Mouse (Mus musculus): ENCODE measurements around the gene Nebl. TPM values are rescaled to one million over a fixed set of nuclear protein-coding genes. Genes with fewer than 3 reads are reported as not detected.
A peak's percentile ranks its signal among the peaks of the same experiment; 100 is the strongest.

The Nebl gene
- total RNA-seq, 4 experiments from 2014 or later = 6.9 to 13.0 (median 10.0) TPM

DNA sequence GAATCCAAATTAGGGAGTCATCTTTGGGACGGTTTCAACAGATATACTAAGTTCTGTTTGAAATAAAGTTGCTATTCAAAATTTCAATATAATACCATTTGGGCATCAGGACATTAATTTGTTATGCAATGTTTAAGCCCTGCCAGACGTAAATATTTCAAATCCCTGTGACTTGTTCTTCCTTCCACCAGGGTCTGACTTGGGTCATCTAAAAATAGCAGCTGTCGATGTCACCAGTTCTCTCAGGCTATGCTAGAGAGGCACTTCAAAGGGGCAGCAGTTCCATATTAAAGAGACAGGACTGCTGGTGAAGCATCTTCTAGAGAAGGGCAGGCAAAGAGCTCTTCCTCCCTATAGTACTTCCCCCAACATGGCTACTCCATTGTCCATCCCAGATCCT lies 107.3 kb downstream of the Nebl start:
- DNase-seq = peak; percentile 9

GRCm38 (mm10) chr2:17610259-17610658 lies 121.0 kb downstream of the Nebl start:
- DNase-seq = peak; percentile 37

DNA sequence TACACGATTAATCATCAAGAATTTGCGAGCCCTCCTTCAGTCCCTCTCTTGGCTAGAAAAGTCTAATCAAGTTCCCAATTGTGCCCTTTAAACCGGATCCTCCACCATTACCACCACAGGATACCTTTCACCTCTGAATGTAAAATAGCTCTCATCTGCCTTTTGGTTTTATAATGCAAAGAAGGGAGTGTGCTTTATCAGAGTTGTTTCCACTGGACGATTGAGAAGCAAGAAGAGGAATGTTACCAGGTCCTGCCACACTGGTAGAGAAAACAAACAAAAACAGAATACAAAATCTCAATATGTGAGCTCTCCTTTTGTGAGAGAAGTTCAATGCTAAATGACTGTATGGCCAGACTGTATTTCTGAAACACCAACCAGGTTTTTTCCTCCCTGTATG lies 127.7 kb downstream of the Nebl start:
- no peak for DNase-seq

GRCm38 (mm10) chr2:17600652-17601051 lies 130.6 kb downstream of the Nebl start:
- DNase-seq = no peak

DNA sequence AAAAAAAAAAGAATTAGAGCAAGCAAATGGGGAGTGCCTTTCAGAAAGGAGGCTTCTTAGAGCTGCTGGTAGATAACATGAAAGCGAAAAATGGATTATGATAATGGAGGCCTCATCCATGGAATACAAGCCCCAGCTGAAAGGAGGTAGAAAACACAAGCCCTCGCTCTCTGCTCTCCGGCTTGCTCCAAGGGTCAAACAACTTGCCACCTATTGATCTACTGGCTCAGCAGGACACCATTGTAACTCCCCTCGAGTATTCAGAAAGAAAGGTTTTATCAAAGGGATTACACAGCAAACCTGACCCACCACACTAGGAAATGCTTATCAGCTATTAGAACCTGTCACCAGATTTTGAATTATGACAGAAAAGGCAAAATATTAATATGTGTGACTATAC lies 131.4 kb downstream of the Nebl start:
- no peak for DNase-seq

DNA sequence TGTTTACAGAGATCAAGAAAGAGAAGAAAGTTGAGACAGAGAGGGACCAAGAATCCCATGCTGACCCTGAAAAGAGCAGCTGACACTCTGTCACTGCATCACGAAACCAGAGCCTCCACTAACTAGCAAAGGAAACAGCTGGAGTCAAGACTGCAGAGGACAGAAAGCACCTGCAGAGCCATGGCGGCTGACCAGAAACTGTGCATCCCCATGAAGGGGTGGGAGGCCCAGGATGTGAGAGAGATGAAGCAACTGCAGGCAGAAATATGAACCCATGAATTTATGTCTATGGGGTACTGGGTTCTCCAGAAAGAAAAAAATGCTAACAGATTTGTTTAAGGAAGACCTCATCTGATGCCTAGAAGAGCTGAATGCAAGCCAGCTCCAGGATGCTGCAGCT lies 133.3 kb downstream of the Nebl start:
- no peak for DNase-seq

GRCm38 (mm10) chr2:17589669-17590068 lies 141.6 kb downstream of the Nebl start:
- no peak for DNase-seq

- no peak for DNase-seq
Observed at GRCm38 (mm10) chr2:17585329-17585992, 145.8 kb downstream of the Nebl start.

GRCm38 (mm10) chr2:17575648-17576047 lies 155.6 kb downstream of the Nebl start:
- no peak for DNase-seq

- no peak for DNase-seq
Observed at GRCm38 (mm10) chr2:17571716-17572115, 159.5 kb downstream of the Nebl start.

DNA sequence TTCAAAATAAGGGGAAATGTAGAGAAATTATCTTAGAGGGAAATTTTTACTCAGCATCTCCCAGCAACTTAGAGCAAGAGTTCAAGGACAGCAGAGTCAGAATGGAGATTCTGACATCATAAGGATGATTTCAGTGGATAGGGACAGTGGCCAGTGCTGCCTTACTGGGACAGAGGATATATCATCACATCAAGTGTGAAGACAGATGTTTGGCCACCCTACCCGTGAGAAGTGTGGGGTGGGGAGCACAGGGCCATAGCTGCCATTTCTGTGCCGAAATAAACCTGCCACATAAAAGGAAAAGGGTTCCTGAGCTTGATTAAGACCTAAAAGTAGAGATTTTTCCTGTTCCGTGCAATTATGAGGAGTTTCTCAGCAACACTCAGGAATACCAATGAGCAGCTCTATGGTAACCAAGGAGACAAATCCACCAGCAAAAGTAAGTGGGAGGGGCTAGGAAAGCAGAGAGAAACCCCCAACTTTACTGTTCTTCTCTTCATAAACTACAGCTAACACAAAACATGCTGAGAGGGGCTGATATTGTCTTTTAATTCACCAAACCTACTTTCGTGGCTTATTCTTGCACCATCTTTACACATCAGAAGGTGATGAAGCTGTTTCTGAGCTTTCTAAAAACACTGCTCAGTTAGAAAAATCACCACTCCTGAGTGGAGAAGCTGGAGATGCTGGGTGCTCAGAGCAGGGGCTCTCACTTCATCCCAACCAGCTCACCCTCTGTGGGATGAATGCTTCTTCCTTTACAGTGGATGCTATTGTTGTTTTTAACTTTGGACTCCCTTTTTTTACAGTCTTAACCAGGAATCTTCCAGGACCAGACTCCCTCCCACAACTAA lies 172.1 kb downstream of the Nebl start:
- DNase-seq = no peak

DNA sequence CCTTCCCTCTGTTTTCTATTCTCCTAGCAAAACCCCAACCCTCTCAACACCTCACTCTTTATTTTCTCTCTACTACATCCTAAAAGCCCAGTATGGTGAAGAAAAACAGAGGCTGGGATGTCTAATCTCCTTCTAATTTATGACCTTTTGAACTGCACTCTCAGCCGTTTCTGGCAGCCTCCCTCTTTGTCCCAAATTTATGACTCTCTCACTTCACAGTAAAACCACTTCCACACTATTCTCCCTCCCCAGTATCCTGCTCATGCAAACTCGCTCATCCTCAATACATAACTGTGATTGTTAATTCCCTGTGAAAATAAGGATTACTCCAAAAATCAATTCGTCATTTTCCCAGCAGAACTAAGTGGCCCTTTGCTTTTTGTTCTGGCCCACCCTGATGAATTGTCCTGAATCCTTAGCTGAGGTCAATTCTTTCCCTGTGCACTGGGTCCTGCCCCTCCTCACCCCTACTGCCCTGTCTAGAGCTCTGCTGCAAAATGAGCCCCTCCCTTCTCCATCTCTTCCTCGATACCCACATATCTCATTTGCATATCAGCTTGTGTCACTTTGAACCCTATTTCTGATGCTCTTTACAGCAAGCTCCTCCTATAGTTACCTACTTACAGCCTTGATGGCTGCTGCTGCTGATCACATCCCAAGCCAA lies 181.2 kb downstream of the Nebl start:
- no peak for DNase-seq

GRCm38 (mm10) chr2:17546354-17546948 lies 184.8 kb downstream of the Nebl start:
- DNase-seq = no peak

DNA sequence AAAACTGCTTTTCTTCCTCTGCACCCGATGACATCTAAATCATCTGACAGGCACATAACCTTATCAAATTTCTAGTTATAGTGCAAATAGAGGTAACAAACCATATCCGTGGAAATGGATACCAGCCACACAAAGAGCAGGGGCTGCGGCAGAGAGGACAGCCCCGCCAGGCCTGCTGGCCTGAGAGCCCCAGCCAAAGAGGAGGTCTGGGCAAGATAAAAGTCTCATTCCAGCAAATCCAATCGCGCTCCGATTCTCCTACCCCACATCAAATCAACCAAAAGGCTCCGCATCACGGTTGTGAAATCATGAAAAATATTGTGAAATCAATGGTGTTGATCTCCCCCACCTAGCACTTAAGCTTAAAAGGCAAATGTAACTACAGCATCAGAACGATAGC lies 191.5 kb downstream of the Nebl start:
- DNase-seq = no peak

GRCm38 (mm10) chr2:17538493-17538892 lies 192.8 kb downstream of the Nebl start:
- DNase-seq = no peak

GRCm38 (mm10) chr2:17531355-17532105 lies 199.7 kb downstream of the Nebl start:
- no peak for DNase-seq

DNA sequence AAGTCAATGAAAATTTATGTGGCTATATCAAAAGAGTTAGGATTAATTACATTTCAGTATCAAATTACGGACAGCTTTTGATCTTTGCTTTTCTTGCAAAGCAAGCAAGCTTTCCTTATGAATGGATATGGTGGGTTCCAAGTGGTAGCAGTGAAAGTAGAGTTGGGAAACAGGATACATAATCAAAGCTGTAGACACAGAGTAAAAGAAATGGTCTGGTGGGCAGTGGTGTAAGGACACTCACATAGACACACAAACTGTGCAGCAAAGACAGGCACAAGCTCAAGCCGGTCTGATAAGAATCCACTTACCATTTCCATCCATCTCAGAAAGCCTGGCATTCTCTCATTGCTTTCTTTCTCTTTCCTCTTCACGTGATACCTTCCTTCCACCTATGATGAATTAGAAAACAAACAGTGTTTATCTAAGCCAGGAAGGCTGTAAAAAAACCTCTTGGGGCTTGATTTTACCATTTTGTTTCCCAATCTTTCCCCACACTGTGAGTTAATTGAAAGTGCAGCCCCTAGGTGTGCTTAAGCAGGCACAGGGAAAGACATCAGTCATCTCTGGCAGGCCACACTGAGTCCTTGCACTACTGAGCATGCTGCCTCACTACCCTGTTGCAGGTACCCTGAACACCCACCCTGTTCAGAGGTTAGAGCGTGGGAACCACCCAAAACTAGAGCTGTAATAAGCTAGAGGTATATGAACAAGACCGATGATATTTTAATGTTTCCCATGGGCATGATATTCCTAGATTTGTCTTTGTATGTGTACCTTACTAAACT lies 205.3 kb downstream of the Nebl start:
- DNase-seq = no peak

DNA sequence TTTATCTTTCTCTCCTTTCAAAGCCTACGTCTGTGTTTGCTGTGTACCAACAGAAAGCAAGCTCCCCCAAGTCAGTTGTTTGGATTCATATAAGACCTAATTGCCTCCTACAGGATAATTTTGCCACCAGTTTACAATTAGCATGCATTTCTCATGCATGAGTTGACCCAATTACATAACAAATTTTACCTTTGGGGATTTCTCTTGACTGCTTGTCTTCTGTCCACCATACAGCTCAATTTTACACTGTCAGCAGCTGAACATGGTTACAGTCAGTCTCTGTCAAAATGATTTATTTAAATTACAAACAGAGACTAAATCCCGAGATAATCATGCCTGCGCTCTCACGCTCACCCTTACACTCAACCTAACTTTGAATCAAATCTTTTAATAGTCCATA lies 206.1 kb downstream of the Nebl start:
- DNase-seq = no peak

- DNase-seq = no peak
Observed at GRCm38 (mm10) chr2:17524205-17524978, 206.9 kb downstream of the Nebl start.

- DNase-seq = peak; percentile 8
Observed at GRCm38 (mm10) chr2:17523791-17524190, 207.5 kb downstream of the Nebl start.

DNA sequence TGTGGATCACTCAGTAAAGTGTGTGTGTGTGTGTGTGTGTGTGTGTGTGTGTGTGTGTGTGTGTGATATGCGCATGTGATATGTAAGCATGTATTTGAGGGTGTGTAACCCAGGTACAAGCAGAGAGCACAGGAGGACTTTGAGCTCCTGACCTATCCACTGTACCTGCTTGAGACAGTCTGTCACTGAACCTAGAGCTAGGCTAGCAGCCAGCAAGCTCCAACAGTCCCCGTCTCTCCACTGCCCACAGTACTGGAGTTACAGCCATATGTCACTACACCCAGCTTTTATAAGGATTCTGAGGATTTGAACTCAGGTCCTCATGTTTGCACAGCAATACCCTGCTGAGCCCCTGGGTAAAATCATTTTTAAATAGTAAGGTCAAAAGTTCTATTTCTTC lies 215.6 kb downstream of the Nebl start:
- DNase-seq = no peak

Data from adrenal gland, adult 8-10 months (tissue).